Mouse (Mus musculus): ENCODE data around the gene Zfp36l1.

DNA sequence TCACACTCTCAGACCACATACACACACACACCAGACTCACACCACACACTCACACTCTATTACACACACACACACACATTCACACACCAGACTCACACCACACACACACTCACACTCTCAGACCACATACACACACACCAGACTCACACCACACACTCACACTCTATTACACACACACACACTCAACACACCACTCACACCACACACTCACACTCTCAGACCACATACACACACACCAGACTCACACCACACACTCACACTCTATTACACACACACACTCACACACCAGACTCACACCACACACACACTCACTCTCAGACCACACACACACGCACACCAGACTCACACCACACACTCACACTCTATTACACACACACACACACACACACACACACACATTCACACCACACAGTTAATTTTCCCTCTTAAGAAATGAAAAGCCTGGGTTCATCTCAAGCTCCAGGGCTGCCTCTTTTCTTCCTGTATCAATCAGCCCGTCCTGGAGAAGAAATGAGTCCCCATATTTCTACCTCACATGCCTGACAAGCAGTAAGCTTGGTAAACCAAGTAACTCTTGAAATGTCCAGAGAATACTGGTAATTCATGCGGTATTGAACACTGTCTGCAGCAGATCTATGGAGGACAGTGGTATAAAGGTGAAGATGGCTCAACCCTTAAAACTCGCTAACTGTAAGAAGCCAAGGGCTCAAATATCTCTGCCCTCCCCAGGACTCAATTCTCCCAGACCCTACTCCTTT, 6.5 kb downstream of the Zfp36l1 start:
- TF ChIP-seq NANOG (IDR thresholded peaks at IDR 0.05; ENCODE audit: borderline replicate concordance, low read length) (no peak), CTCF (conservative IDR thresholded peaks at IDR 0.05; ENCODE audit: low read length) (no peak)

Data from E14TG2a.4 (cell line).